Mouse (Mus musculus): Measurements from ENCODE around the gene Lbhd2.

DNA sequence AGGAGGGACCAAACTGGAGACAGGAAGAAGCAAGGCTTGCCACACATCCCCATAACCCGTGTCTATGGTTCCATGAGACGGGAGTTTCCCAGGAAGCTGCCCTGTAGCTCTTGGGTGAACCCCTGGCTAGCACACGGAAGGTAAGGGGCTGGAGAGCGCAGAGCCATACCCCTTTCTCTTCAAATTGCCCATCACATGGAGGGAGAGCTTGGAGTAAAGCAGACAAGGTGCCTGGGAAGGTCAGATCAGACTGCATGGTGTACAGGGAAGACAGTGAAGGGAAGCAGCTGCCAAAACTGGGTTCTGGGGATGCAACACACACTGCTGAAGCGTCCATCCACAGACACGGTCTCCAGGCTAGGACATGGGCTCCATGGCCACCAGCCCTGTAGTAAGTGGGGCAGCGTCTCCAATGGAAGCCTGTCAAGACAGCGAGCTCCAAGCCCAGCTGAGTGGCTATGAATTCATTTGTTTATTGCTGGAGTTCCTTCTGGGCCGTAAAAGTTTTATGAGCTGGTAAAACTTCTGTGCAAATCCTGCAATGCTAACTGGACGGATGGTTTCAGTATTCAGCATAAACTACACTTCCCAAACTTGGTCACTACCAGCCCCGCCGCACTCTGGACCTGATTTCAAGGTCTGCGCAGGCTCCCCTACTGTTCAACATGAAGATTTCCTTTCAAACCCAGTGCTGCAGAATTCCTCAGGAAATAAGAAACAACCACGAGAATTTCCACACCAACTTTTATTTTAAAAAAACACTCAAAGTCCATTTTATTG is 45.1 kb upstream of the Lbhd2 start:
- TF ChIP-seq CTCF (IDR thresholded peaks at IDR 0.05; ENCODE audit: extremely low read depth, insufficient read depth, low read length) = no peak
- TF ChIP-seq POLR2A (IDR thresholded peaks at IDR 0.05; ENCODE audit: extremely low read depth, insufficient read depth, low read length) = no peak

All from cortical plate, adult 2 months (tissue).